Mouse (Mus musculus): ENCODE data around the gene Olfr934. TPM values are rescaled to one million over a fixed set of nuclear protein-coding genes. Genes with fewer than 3 reads are reported as not detected.

Olfr934 gene
- polyA plus RNA-seq (2012; rRNA removed) (not detected in 2 replicates), polyA plus RNA-seq (2014; fragmentation: Nextera tagmentation; extraction: Ambion mirVana) (not detected in 2 replicates)

GRCm38 (mm10) chr9:38988215-38988614 is at the start of gene Olfr934:
Olfr934 (minus strand) TSS chr9:38988315.
- Histone ChIP-seq H3K4me3 (ENCODE audit: insufficient read depth in 1 of 2, low read depth in 2 of 2, low read length in 2 of 2) (no peak within 1 kb of the TSS), H3K9me3 (ENCODE audit: control insufficient read depth, low read length) (no peaks in the 10 kb centered on the region), H3K36me3 (replicated peaks; ENCODE audit: control insufficient read depth, insufficient read depth, low read depth) (no peaks in the 10 kb centered on the region), H3K4me2 (ENCODE audit: low read depth) (no peak within 1 kb of the TSS), H3K4me1 (replicated peaks; ENCODE audit: control insufficient read depth in 2 of 2, insufficient read depth in 2 of 2, low read length in 1 of 2) (no peaks in the 10 kb centered on the region), H3K27me3 (ENCODE audit: control insufficient read depth, insufficient read depth, low read length) (no peaks in the 10 kb centered on the region), H3K27ac (no peak within 1 kb of the TSS), H3K9ac (replicated peaks) (no peak within 1 kb of the TSS)
- WGBS (ENCODE audit: insufficient replicate concordance): 74% methylated on average over 2 of the region's 2 CpGs
- DNase-seq (ENCODE audit: low read depth in 3 of 3, low spot score in 3 of 3) (no peak), ATAC-seq (ENCODE audit: insufficient read depth) (no peak)
- TF ChIP-seq CTCF (IDR thresholded peaks at IDR 0.05; ENCODE audit: low read depth) (no peak), EP300 (IDR thresholded peaks at IDR 0.05; ENCODE audit: low read depth) (no peak)

DNA sequence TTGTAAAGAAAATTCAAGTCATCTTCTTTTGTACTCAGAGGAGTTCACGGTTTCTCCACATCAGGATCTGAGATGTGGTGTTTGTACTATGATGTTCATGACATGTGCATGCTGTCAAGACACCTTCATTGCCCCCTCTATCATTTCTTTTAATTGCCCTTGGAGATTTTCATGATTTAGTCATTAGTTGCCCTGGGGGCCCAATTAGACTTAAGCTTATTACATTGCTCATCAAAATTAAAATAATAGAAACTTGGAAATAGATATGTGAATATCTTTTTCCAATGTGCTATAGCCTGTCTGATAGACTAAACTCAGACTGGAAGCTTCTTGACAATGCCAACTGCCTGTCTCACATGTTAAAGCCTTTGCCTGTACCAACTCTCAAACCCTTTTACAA is 35.2 kb upstream of the Olfr934 start, which contains the start of gene Olfr146:
Olfr146 (minus strand) TSS at position 101 of the 400 bp plus-strand sequence.
- DNase-seq (ENCODE audit: low read depth in 3 of 3, low spot score in 3 of 3) (no peak), ATAC-seq (ENCODE audit: insufficient read depth) (no peak)
- Histone ChIP-seq H3K4me2 (ENCODE audit: low read depth) (no peak within 1 kb of the TSS), H3K9me3 (ENCODE audit: control insufficient read depth, low read length) (no peaks in the 10 kb centered on the region), H3K9ac (replicated peaks) (no peak within 1 kb of the TSS), H3K4me3 (ENCODE audit: insufficient read depth in 1 of 2, low read depth in 2 of 2, low read length in 2 of 2) (no peak within 1 kb of the TSS), H3K27ac (no peak within 1 kb of the TSS), H3K4me1 (replicated peaks; ENCODE audit: control insufficient read depth in 2 of 2, insufficient read depth in 2 of 2, low read length in 1 of 2) (no peaks in the 10 kb centered on the region), H3K27me3 (ENCODE audit: control insufficient read depth, insufficient read depth, low read length) (no peaks in the 10 kb centered on the region), H3K36me3 (replicated peaks; ENCODE audit: control insufficient read depth, insufficient read depth, low read depth) (no peaks in the 10 kb centered on the region)
- 33% methylated on average over 1 of the region's 1 CpGs for whole genome bisulfite sequencing (ENCODE audit: insufficient replicate concordance)
- no peak for TF ChIP-seq EP300 (IDR thresholded peaks at IDR 0.05; ENCODE audit: low read depth)
- no peak for TF ChIP-seq CTCF (IDR thresholded peaks at IDR 0.05; ENCODE audit: low read depth)

DNA sequence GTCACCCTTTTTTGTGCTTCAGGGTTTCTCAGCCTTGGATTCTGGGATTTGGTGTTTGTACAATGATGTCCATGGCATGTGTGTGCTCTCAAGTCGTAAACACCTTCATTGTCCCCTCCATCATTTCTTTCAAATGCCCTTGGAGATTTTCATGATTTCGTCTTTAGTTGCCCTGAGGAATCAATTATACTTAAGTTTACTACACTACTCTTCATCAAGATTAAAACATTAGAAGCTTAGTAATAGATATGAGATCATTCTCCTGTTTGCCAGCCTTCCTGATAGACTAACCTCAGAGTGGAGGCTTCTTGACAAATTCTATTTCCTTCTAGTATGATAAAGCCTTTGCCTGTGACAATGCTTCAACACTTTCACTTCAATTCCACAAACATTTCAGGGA is 11.5 kb upstream of the Olfr934 start, which contains the start of gene Olfr935:
Olfr935 (minus strand) TSS at position 101 of the 400 bp plus-strand sequence.
- ATAC-seq (ENCODE audit: insufficient read depth): no peak
- no peaks in the 10 kb centered on the region for H3K27me3 ChIP-seq (ENCODE audit: control insufficient read depth, insufficient read depth, low read length)
- WGBS (ENCODE audit: insufficient replicate concordance): 47% methylated on average over 2 of the region's 2 CpGs

DNA sequence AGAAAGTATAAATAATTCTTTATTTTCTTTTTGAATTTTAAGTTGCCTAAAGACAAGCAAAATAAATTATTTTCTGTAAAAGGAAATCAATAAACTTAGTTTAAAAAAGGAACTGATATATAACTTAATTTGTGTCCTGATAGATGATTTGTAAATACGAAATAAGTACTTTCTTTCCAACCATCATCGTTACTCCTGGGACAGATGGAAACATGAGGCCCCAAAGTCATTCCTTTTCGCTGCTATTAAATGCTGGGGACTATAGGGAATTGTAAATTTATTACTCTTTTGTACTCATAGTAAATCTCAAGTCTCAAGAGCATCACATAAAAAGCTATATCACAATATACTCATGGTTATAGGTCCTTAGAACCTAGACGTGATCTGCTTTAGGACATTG is 16.1 kb downstream of the Olfr934 start, which contains the start of gene Olfr933:
Olfr933 (plus strand) TSS at position 301 of the 400 bp plus-strand sequence.
- no peak for ATAC-seq (ENCODE audit: insufficient read depth)
- no peak for DNase-seq (ENCODE audit: low read depth in 3 of 3, low spot score in 3 of 3)
- 58% methylated on average over 4 of the region's 4 CpGs for WGBS (ENCODE audit: insufficient replicate concordance)
- Histone ChIP-seq H3K36me3 (replicated peaks; ENCODE audit: control insufficient read depth, insufficient read depth, low read depth) (no peaks in the 10 kb centered on the region), H3K9me3 (ENCODE audit: control insufficient read depth, low read length) (no peaks in the 10 kb centered on the region), H3K27me3 (ENCODE audit: control insufficient read depth, insufficient read depth, low read length) (no peaks in the 10 kb centered on the region), H3K27ac (no peak within 1 kb of the TSS), H3K9ac (replicated peaks) (no peak within 1 kb of the TSS), H3K4me2 (ENCODE audit: low read depth) (no peak within 1 kb of the TSS), H3K4me3 (ENCODE audit: insufficient read depth in 1 of 2, low read depth in 2 of 2, low read length in 2 of 2) (no peak within 1 kb of the TSS), H3K4me1 (replicated peaks; ENCODE audit: control insufficient read depth in 2 of 2, insufficient read depth in 2 of 2, low read length in 1 of 2) (no peaks in the 10 kb centered on the region)
- TF ChIP-seq EP300 (IDR thresholded peaks at IDR 0.05; ENCODE audit: low read depth): no peak
- no peak for TF ChIP-seq CTCF (IDR thresholded peaks at IDR 0.05; ENCODE audit: low read depth)

More for the DNA sequence above, 11.5 kb upstream of the Olfr934 start, which contains the start of gene Olfr935:
- no peak for TF ChIP-seq EP300 (IDR thresholded peaks at IDR 0.05; ENCODE audit: low read depth)
- TF ChIP-seq CTCF (IDR thresholded peaks at IDR 0.05; ENCODE audit: low read depth): no peak
- DNase-seq (ENCODE audit: low read depth in 3 of 3, low spot score in 3 of 3): no peak
- Histone ChIP-seq H3K36me3 (replicated peaks; ENCODE audit: control insufficient read depth, insufficient read depth, low read depth) (no peaks in the 10 kb centered on the region), H3K4me3 (ENCODE audit: insufficient read depth in 1 of 2, low read depth in 2 of 2, low read length in 2 of 2) (no peak within 1 kb of the TSS), H3K9me3 (ENCODE audit: control insufficient read depth, low read length) (no peaks in the 10 kb centered on the region), H3K27ac (no peak within 1 kb of the TSS), H3K4me2 (ENCODE audit: low read depth) (no peak within 1 kb of the TSS), H3K9ac (replicated peaks) (no peak within 1 kb of the TSS), H3K4me1 (replicated peaks; ENCODE audit: control insufficient read depth in 2 of 2, insufficient read depth in 2 of 2, low read length in 1 of 2) (no peaks in the 10 kb centered on the region)

DNA sequence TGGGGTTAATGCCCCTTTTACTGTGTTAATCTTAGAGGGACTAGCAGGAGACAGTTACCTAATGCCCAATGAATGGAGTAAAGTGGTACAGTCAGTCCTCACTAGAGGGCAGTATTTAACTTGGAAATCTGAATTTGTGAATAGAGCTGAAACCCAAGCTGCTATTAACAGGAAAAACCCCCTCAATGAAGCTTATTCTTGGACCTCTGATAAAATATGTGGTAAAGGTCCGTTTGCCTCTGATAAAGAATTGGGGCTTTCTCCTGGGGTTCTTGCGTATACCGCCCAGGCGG is 34.0 kb downstream of the Olfr934 start:
- TF ChIP-seq EP300 (IDR thresholded peaks at IDR 0.05; ENCODE audit: low read depth): no peak
- TF ChIP-seq CTCF (IDR thresholded peaks at IDR 0.05; ENCODE audit: low read depth): no peak
- Histone ChIP-seq H3K4me3 (ENCODE audit: insufficient read depth in 1 of 2, low read depth in 2 of 2, low read length in 2 of 2) (no peak overlapping the region), H3K9ac (replicated peaks) (no peak overlapping the region), H3K9me3 (ENCODE audit: control insufficient read depth, low read length) (no peaks in the 10 kb centered on the region), H3K27me3 (ENCODE audit: control insufficient read depth, insufficient read depth, low read length) (no peaks in the 10 kb centered on the region), H3K36me3 (replicated peaks; ENCODE audit: control insufficient read depth, insufficient read depth, low read depth) (no peaks in the 10 kb centered on the region), H3K4me2 (ENCODE audit: low read depth) (no peak overlapping the region), H3K4me1 (replicated peaks; ENCODE audit: control insufficient read depth in 2 of 2, insufficient read depth in 2 of 2, low read length in 1 of 2) (no peaks in the 10 kb centered on the region), H3K27ac (no peak overlapping the region)
- DNase-seq (ENCODE audit: low read depth in 3 of 3, low spot score in 3 of 3) (no peak), ATAC-seq (ENCODE audit: insufficient read depth) (no peak)
- 68% methylated on average over 4 of the region's 4 CpGs for WGBS (ENCODE audit: insufficient replicate concordance)

All from liver, embryonic 14.5 days (tissue).